Mouse (Mus musculus): ENCODE measurements around the gene S100a4. TPM values are rescaled to one million over a fixed set of nuclear protein-coding genes. Genes with fewer than 3 reads are reported as not detected.
A peak's percentile ranks its signal among the peaks of the same experiment; 100 is the strongest.

Gene S100a4
- total and polyA plus RNA-seq, 3 experiments = 9.9 to 20.4 (median 11.4) TPM

DNA sequence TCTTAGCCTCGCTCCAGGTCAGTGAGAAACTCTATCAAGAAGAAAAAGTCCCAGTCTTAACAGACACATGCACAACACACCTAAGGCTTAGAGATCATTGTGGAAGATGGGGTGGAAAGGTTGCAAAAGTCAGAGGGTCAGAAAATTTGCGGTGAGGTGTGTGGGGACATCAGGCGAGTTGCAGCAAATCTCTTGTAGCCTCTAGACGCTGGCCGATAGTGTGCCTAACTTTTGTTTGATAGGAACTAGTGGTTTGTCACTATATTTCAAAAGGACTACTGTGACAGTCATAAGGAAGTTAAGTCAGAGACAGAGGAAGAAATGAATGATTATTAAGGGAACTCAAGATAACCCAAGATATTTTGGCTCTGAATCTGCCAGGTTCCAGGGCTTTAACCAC lies 23.8 kb downstream of the S100a4 start:
- 87% methylated on average over 5 of the region's 5 CpGs for WGBS
- intact Hi-C loops (cut with DNase I) = no loop called here
- DNase-seq = no peak
- peaks cover 2% of the 10 kb centered on the region for H3K4me1 ChIP-seq (ENCODE audit: control insufficient read depth, insufficient read depth, low read length)
- TF ChIP-seq CTCF (IDR thresholded peaks at IDR 0.05) (no peak), EP300 (IDR thresholded peaks at IDR 0.05; ENCODE audit: insufficient read depth, low read depth, low read length) (no peak)
- no peaks in the 10 kb centered on the region for H3K27me3 ChIP-seq (ENCODE audit: control insufficient read depth, insufficient read depth, low read length)
- no peak overlapping the region for H3K27ac ChIP-seq
- no peak overlapping the region for H3K9ac ChIP-seq (ENCODE audit: low read depth, low read length)
- H3K79me2 ChIP-seq (replicated peaks; ENCODE audit: control insufficient read depth, insufficient read depth, low read length) = no peaks in the 10 kb centered on the region
- H3K36me3 ChIP-seq (ENCODE audit: control insufficient read depth, insufficient read depth, low read length) = no peaks in the 10 kb centered on the region
- H3K4me3 ChIP-seq = no peak overlapping the region

DNA sequence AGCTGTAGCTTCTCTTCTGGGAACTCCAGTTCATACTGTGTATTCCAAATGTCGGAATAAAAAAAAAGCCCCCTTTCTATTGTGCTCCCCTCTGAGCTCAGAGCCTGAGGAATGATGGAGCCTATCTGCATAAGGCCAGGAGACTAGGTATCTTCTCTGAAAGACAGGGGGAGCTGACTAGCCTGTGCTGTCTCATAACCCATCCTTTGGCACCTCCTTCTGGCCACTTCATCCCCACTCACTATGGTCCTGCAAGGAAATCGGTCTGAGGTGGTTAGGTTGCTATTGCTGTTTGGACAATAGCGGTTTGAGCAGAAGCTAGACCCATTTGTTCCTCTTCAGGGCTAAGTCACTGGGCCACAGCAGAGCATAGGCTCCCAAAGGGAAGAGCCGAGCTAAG lies 24.2 kb downstream of the S100a4 start:
- H3K9ac ChIP-seq (ENCODE audit: low read depth, low read length) = no peak overlapping the region
- no peaks in the 10 kb centered on the region for H3K36me3 ChIP-seq (ENCODE audit: control insufficient read depth, insufficient read depth, low read length)
- peaks cover 2% of the 10 kb centered on the region for H3K4me1 ChIP-seq (ENCODE audit: control insufficient read depth, insufficient read depth, low read length)
- DNase-seq = no peak
- TF ChIP-seq POLR2A (IDR thresholded peaks at IDR 0.05; ENCODE audit: insufficient read depth, low read depth, low read length) (no peak), EP300 (IDR thresholded peaks at IDR 0.05; ENCODE audit: insufficient read depth, low read depth, low read length) (no peak), CTCF (IDR thresholded peaks at IDR 0.05) (peak; percentile 57)
- no peaks in the 10 kb centered on the region for H3K79me2 ChIP-seq (replicated peaks; ENCODE audit: control insufficient read depth, insufficient read depth, low read length)
- intact Hi-C loops (cut with DNase I) = no loop called here
- 57% methylated on average over 4 of the region's 4 CpGs for WGBS
- H3K27me3 ChIP-seq (ENCODE audit: control insufficient read depth, insufficient read depth, low read length) = no peaks in the 10 kb centered on the region
- H3K27ac ChIP-seq = no peak overlapping the region
- no peak overlapping the region for H3K4me3 ChIP-seq

DNA sequence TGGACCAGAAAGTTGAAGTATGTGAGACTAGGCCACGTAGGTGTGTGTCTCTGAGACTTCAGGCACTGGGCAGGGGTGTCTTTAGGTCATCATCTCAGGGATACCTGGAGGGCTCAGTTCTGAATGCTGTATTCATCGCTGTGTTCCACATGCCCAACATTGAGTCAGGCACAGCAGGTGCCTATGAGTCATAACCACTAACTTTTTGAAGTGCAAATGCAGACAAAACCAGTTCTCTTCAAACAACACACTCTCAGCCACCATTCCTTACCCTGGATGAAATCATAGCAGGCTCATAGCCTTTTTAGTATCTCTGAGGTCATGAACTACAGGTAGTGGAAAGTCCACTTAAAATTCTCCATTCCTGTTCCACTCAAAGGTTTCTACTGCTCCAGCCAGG lies 25.7 kb downstream of the S100a4 start:
- no peak overlapping the region for H3K27ac ChIP-seq
- WGBS = 86% methylated on average over 2 of the region's 2 CpGs
- no peak for DNase-seq
- no peak overlapping the region for H3K4me3 ChIP-seq
- no peaks in the 10 kb centered on the region for H3K4me1 ChIP-seq (ENCODE audit: control insufficient read depth, insufficient read depth, low read length)
- TF ChIP-seq POLR2A (IDR thresholded peaks at IDR 0.05; ENCODE audit: insufficient read depth, low read depth, low read length) (no peak), EP300 (IDR thresholded peaks at IDR 0.05; ENCODE audit: insufficient read depth, low read depth, low read length) (no peak), CTCF (IDR thresholded peaks at IDR 0.05) (no peak)
- intact Hi-C loops (cut with DNase I) = no loop called here
- H3K36me3 ChIP-seq (ENCODE audit: control insufficient read depth, insufficient read depth, low read length) = no peaks in the 10 kb centered on the region
- no peaks in the 10 kb centered on the region for H3K79me2 ChIP-seq (replicated peaks; ENCODE audit: control insufficient read depth, insufficient read depth, low read length)
- no peaks in the 10 kb centered on the region for H3K27me3 ChIP-seq (ENCODE audit: control insufficient read depth, insufficient read depth, low read length)
- no peak overlapping the region for H3K9ac ChIP-seq (ENCODE audit: low read depth, low read length)

DNA sequence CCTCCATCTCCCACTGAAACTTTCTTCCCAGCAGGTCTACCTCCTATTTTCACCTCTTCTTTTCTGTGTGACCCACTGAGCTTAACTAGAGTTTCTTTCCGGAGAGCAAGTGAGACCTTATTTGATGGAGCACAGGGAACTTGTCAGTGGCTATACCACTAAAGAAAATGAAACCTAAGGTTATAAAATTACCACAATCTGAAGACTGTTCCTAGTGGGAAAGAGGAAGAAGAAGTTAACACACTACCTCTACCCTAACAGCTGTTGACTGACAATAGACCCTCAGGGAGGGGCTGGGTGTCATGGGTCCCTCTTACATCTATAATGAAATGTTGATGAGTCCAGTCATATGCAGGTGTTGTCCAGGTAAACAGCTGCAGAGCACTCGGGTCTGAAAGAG lies 28.4 kb downstream of the S100a4 start:
- Histone ChIP-seq H3K9ac (ENCODE audit: low read depth, low read length) (no peak overlapping the region), H3K79me2 (replicated peaks; ENCODE audit: control insufficient read depth, insufficient read depth, low read length) (no peaks in the 10 kb centered on the region), H3K4me3 (no peak overlapping the region), H3K27me3 (ENCODE audit: control insufficient read depth, insufficient read depth, low read length) (no peaks in the 10 kb centered on the region), H3K4me1 (ENCODE audit: control insufficient read depth, insufficient read depth, low read length) (no peaks in the 10 kb centered on the region), H3K36me3 (ENCODE audit: control insufficient read depth, insufficient read depth, low read length) (no peaks in the 10 kb centered on the region), H3K27ac (no peak overlapping the region)
- intact Hi-C loops (cut with DNase I) = no loop called here
- DNase-seq = no peak
- TF ChIP-seq CTCF (IDR thresholded peaks at IDR 0.05) (no peak), POLR2A (IDR thresholded peaks at IDR 0.05; ENCODE audit: insufficient read depth, low read depth, low read length) (no peak), EP300 (IDR thresholded peaks at IDR 0.05; ENCODE audit: insufficient read depth, low read depth, low read length) (no peak)
- 77% methylated on average over 2 of the region's 2 CpGs for WGBS

DNA sequence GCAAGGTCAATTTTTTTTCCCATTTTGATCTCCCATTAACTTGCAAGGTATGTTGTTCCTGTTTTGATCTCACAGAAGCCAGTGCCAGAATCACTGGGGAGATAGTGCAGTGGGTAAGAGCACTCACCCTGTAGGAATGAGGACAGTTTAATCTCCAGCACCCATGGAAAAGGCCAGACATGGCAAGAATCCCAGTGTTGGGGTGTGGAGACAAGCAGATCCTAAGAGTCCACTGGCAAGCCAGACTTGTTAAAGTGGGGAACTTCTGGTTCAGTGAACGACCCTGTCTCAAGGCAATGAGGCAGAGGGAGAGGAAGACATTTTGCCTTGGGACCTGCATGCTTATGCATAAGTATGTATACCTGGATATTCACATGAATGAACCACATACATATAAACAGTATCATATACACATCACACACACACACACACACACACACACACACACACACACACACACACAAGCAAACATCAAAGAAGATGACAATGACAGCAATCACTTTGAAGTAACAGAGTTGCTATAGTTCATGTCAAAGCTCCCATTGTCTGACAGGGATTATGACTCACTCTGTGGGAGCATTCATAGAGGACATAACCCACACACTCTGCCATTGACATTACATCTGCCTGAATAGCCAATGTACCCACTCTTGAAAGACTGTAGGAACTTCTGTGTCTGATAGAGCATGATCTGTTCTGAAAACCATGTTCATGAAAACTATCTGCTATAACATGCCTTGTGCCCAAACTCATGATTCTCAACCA lies 35.1 kb downstream of the S100a4 start:
- no peak for DNase-seq
- no peaks in the 10 kb centered on the region; the same call in 1 of the 2 replicates for H3K4me1 ChIP-seq (ENCODE audit: control insufficient read depth, insufficient read depth, low read length)
- H3K27ac ChIP-seq = no peak overlapping the region
- WGBS = 30% methylated on average over 1 of the region's 1 CpGs
- no peaks in the 10 kb centered on the region for H3K79me2 ChIP-seq (replicated peaks; ENCODE audit: control insufficient read depth, insufficient read depth, low read length)
- H3K4me3 ChIP-seq = no peak overlapping the region
- no peaks in the 10 kb centered on the region for H3K27me3 ChIP-seq (ENCODE audit: control insufficient read depth, insufficient read depth, low read length)
- H3K9ac ChIP-seq (ENCODE audit: low read depth, low read length) = no peak overlapping the region
- H3K36me3 ChIP-seq (ENCODE audit: control insufficient read depth, insufficient read depth, low read length) = no peaks in the 10 kb centered on the region
- TF ChIP-seq EP300 (IDR thresholded peaks at IDR 0.05; ENCODE audit: insufficient read depth, low read depth, low read length) = no peak
- no peak for TF ChIP-seq POLR2A (IDR thresholded peaks at IDR 0.05; ENCODE audit: insufficient read depth, low read depth, low read length)
- TF ChIP-seq CTCF (IDR thresholded peaks at IDR 0.05) = no peak
- intact Hi-C loops (cut with DNase I) = no loop called here

DNA sequence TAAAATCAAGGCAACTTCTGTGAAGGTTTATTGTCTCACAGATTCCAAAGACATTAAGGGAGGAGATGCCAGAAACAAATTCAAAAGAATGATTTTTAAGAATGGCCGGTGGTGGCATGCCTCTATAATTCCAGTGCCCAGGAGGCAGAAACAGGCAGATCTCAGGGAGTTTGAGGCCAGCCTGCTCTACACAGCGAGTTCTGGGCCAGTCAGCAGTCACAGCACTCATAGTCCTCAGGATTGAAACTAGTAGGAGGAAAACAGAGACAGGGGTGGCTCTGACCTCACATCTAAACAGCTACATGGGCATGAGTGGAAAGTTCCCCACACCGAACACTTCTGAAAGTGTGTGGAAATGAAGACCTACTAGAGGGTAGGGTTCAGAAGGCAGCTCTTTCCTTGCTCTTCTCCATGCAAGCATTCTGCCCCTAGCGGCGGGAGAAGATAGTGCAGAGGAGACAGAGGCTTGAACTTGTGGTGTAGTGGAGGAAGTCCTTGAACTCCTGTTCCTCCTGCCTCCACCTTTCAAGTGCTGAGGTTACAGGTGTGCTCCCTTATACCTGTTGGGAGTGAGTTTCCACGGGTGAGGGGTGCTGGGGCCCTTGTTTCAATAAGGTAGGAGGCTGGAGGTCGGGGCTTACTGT lies 36.1 kb downstream of the S100a4 start:
- H3K79me2 ChIP-seq (replicated peaks; ENCODE audit: control insufficient read depth, insufficient read depth, low read length) = no peaks in the 10 kb centered on the region
- H3K36me3 ChIP-seq (ENCODE audit: control insufficient read depth, insufficient read depth, low read length) = no peaks in the 10 kb centered on the region
- H3K4me3 ChIP-seq = no peak overlapping the region
- H3K4me1 ChIP-seq (ENCODE audit: control insufficient read depth, insufficient read depth, low read length) = no peaks in the 10 kb centered on the region; the same call in 1 of the 2 replicates
- no peak overlapping the region for H3K27ac ChIP-seq
- DNase-seq = peak in 1 of 2 experiments; percentile 41
- intact Hi-C loops (cut with DNase I) = no loop called here
- 53% methylated on average over 7 of the region's 7 CpGs for WGBS
- no peaks in the 10 kb centered on the region for H3K27me3 ChIP-seq (ENCODE audit: control insufficient read depth, insufficient read depth, low read length)
- H3K9ac ChIP-seq (ENCODE audit: low read depth, low read length) = no peak overlapping the region
- TF ChIP-seq EP300 (IDR thresholded peaks at IDR 0.05; ENCODE audit: insufficient read depth, low read depth, low read length) = no peak
- TF ChIP-seq CTCF (IDR thresholded peaks at IDR 0.05) = peak; percentile 86
